Mouse (Mus musculus) spleen, adult 2 months (tissue): ENCODE results near the gene Klhdc8b.

Source experiments
- CTCF ChIP-seq: fragments of 200-500 bp; IDR thresholded peaks from 2 replicates; pipeline ENCODE4 v1.5.1; 2011; ENCODE audit warnings: mild to moderate bottlenecking, inconsistent platforms; ENCODE audit not compliant: insufficient read depth, insufficient read length, insufficient replicate concordance; ENCODE audit errors: extremely low read depth
- POLR2A ChIP-seq: fragments of 200-500 bp; IDR thresholded peaks from 2 replicates; pipeline ENCODE4 v1.6.1; 2011; ENCODE audit warnings: low read depth, low read length, inconsistent platforms

DNA sequence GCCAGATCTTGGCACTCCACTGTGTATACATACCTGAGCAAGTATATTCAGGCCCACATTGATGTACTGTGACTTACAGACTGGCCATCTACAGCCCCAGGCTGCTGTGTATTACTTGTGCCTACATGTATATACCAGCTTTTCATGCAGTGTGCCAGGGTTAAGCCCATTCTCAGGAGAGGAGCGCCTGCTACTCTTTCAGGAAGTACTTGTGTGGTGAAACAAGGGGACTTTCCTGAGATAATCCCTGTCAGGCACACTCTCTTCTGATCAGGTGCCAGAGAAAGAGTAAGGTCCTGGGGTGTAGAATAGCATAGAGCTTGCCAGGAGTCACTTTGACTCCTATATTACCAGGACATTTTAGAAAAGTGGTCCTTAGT is 1.5 kb downstream of the Klhdc8b start:
- TF ChIP-seq CTCF (no peak), POLR2A (no peak)
